Mouse (Mus musculus) MEL (cell line): ENCODE measurements around the gene Agl. TPM values are rescaled to one million over a fixed set of nuclear protein-coding genes. Genes with fewer than 3 reads are reported as not detected.

Experiments used
- DNase-seq: peaks from one replicate; pipeline ENCODE4 v3.0.0; 2011; ENCODE audit warnings: low read depth, low spot score
- H3K27ac ChIP-seq: 2 replicates; pipeline ENCODE4 v1.5.1; 2012; ENCODE audit warnings: low read depth, mild to moderate bottlenecking, control low read depth, low read length, moderate library complexity; ENCODE audit not compliant: control insufficient read depth
- H3K27me3 ChIP-seq, 2 experiments: fragments of 150-350 bp in 1 of 2; sonication (generic) in 1 of 2; 2 replicates each; pipeline ENCODE4 v1.6.1; 2012; ENCODE audit warnings: low read length in 2 of 2, mild to moderate bottlenecking in 2 of 2, improper control_type of control experiment in 1 of 2, moderate library complexity in 1 of 2; ENCODE audit not compliant: insufficient read depth in 2 of 2, control insufficient read depth in 1 of 2
- H3K36me3 ChIP-seq, 2 experiments: 2 replicates each; pipeline ENCODE4 v1.6.1; 2012 to 2014; ENCODE audit warnings: low read length in 2 of 2, improper control_type of control experiment in 1 of 2, inconsistent platforms in 1 of 2, mild to moderate bottlenecking in 1 of 2; ENCODE audit not compliant: insufficient read depth in 2 of 2, control insufficient read depth in 1 of 2
- H3K4me1 ChIP-seq, 2 experiments: fragments of 150-350 bp in 1 of 2; sonication (generic) in 1 of 2; 2 replicates each; pipeline ENCODE4 v1.6.1; 2012; ENCODE audit warnings: low read length in 2 of 2, improper control_type of control experiment in 1 of 2, mild to moderate bottlenecking in 1 of 2; ENCODE audit not compliant: insufficient read depth in 2 of 2, control insufficient read depth in 1 of 2
- H3K4me3 ChIP-seq, 2 experiments: fragments of 150-350 bp in 1 of 2; sonication (generic) in 1 of 2; 2 replicates each; pipeline ENCODE4 v1.5.1; 2012; ENCODE audit warnings: low read depth in 2 of 2, low read length in 2 of 2, mild to moderate bottlenecking in 2 of 2, moderate library complexity in 2 of 2, control low read depth in 1 of 2, improper control_type of control experiment in 1 of 2; ENCODE audit not compliant: control insufficient read depth in 1 of 2, insufficient read depth in 1 of 2
- H3K79me2 ChIP-seq: 2 replicates; pipeline ENCODE4 v1.6.1; 2012; ENCODE audit warnings: mild to moderate bottlenecking, low read length, moderate library complexity; ENCODE audit not compliant: control insufficient read depth, poor library complexity, insufficient read depth
- H3K9ac ChIP-seq: 2 replicates; pipeline ENCODE4 v1.6.1; 2012; ENCODE audit warnings: low read depth, mild to moderate bottlenecking, control low read depth, low read length, moderate library complexity; ENCODE audit not compliant: control insufficient read depth, poor library complexity, severe bottlenecking
- H3K9me3 ChIP-seq: fragments of 150-350 bp; sonication (generic); replicated peaks from 2 replicates; pipeline ENCODE4 v1.6.1; 2012; ENCODE audit warnings: mild to moderate bottlenecking, low read length, improper control_type of control experiment, moderate library complexity; ENCODE audit not compliant: insufficient read depth
- EP300 ChIP-seq, 2 experiments: IDR thresholded peaks; 2 replicates each; pipeline ENCODE4 v1.6.1; 2011; ENCODE audit warnings: improper control_type of control experiment in 2 of 2, low read length in 2 of 2, low read depth in 1 of 2, mild to moderate bottlenecking in 1 of 2
- MAX ChIP-seq: IDR thresholded peaks from 2 replicates; pipeline ENCODE4 v1.6.1; 2011; ENCODE audit warnings: low read length, improper control_type of control experiment
- MAZ ChIP-seq: IDR thresholded peaks from 2 replicates; pipeline ENCODE4 v1.6.1; 2012; ENCODE audit warnings: low read depth, mild to moderate bottlenecking, inconsistent platforms, low read length, improper control_type of control experiment
- MXI1 ChIP-seq: IDR thresholded peaks from 2 replicates; pipeline ENCODE4 v1.6.1; 2011; ENCODE audit warnings: mild to moderate bottlenecking, low read depth, low read length, improper control_type of control experiment
- MYB ChIP-seq: IDR thresholded peaks from 2 replicates; pipeline ENCODE4 v1.6.1; 2011; ENCODE audit warnings: mild to moderate bottlenecking, low read depth, low read length, improper control_type of control experiment
- MYC ChIP-seq: IDR thresholded peaks from 2 replicates; pipeline ENCODE4 v1.6.1; 2011; ENCODE audit warnings: low read depth, mild to moderate bottlenecking, low read length, improper control_type of control experiment, moderate library complexity
- POLR2A ChIP-seq, 2 experiments: IDR thresholded peaks; 2 replicates each; pipeline ENCODE4 v1.6.1; 2011 to 2012; ENCODE audit warnings: low read length in 2 of 2, mild to moderate bottlenecking in 2 of 2, control low read depth in 1 of 2, improper control_type of control experiment in 1 of 2, low read depth in 1 of 2, moderate library complexity in 1 of 2; ENCODE audit not compliant: control insufficient read depth in 1 of 2, insufficient read depth in 1 of 2, poor library complexity in 1 of 2
- RAD21 ChIP-seq: IDR thresholded peaks from 2 replicates; pipeline ENCODE4 v1.6.1; 2011; ENCODE audit warnings: mild to moderate bottlenecking, low read depth, low read length, improper control_type of control experiment
- SMC3 ChIP-seq: IDR thresholded peaks from 2 replicates; pipeline ENCODE4 v1.6.1; 2011; ENCODE audit warnings: low read depth, low read length, improper control_type of control experiment
- TCF12 ChIP-seq: IDR thresholded peaks from 2 replicates; pipeline ENCODE4 v1.6.1; 2014; ENCODE audit warnings: low read depth, mild to moderate bottlenecking, inconsistent platforms, low read length, improper control_type of control experiment, moderate library complexity
- UBTF ChIP-seq: IDR thresholded peaks from 2 replicates; pipeline ENCODE4 v1.6.1; 2012; ENCODE audit warnings: low read depth, mild to moderate bottlenecking, inconsistent platforms, low read length, improper control_type of control experiment, moderate library complexity, borderline replicate concordance; ENCODE audit not compliant: insufficient read depth
- ZC3H11A ChIP-seq: IDR thresholded peaks from 2 replicates; pipeline ENCODE4 v1.6.1; 2012; ENCODE audit warnings: low read depth, mild to moderate bottlenecking, inconsistent platforms, low read length, improper control_type of control experiment
- ZKSCAN1 ChIP-seq: IDR thresholded peaks from 2 replicates; pipeline ENCODE4 v1.6.1; 2012; ENCODE audit warnings: low read depth, mild to moderate bottlenecking, inconsistent platforms, low read length, improper control_type of control experiment, moderate library complexity
- ZMIZ1 ChIP-seq: IDR thresholded peaks from 2 replicates; pipeline ENCODE4 v1.6.1; 2012; ENCODE audit warnings: low read depth, mild to moderate bottlenecking, inconsistent platforms, low read length, improper control_type of control experiment, moderate library complexity
- ZNF384 ChIP-seq: IDR thresholded peaks from 2 replicates; pipeline ENCODE4 v1.6.1; 2012; ENCODE audit warnings: low read depth, mild to moderate bottlenecking, inconsistent platforms, low read length, improper control_type of control experiment
- polyA plus RNA-seq, 2 experiments: library from polyadenylated mRNA; stranded (reverse) in 1 of 2; unstranded in 1 of 2; fragments of >175 nt in 1 of 2; fragments of >200 nt in 1 of 2; gene quantifications; 2 replicates each; pipeline versions ENCODE4 v1.2.1 to v1.2.4; 2012; ENCODE audit warnings: low replicate concordance in 2 of 2, low read depth in 1 of 2; ENCODE audit not compliant: insufficient read length in 2 of 2, insufficient read depth in 1 of 2, missing spikeins in 1 of 2
- total RNA-seq: library from RNA; depleted of rRNA; stranded (reverse); fragments of 300-350 nt; gene quantifications from 2 replicates; pipeline ENCODE4 v1.2.3, GENCODE M21; 2012

Gene Agl
- total and polyA plus RNA-seq, 3 experiments = 4.6 to 21.1 (median 11.9) TPM

- peak in 1 of 2 experiments; percentile 50; a peak in 2 of 4 replicates for TF ChIP-seq POLR2A (IDR thresholded peaks at IDR 0.05; ENCODE audit: control insufficient read depth in 1 of 2, insufficient read depth in 1 of 2, low read depth in 1 of 2, low read length in 2 of 2, poor library complexity in 1 of 2)
- TF ChIP-seq RAD21 = no peak
- TF ChIP-seq ZNF384 = no peak
These were observed 696 bp upstream of the Agl start (continued) for GRCm38 (mm10) chr3:116808507-116809217.

- Histone ChIP-seq H3K36me3 (peaks cover 0 to 9% of the 10 kb centered on the region in 2 experiments; a peak in 2 of 4 replicates), H3K4me3 (no peak overlapping the region), H3K9me3 (no peaks in the 10 kb centered on the region), H3K27me3 (no peaks in the 10 kb centered on the region), H3K9ac (no peak overlapping the region), H3K27ac (no peak overlapping the region), H3K79me2 (peaks cover 4% of the 10 kb centered on the region), H3K4me1 (peaks cover 2 to 13% of the 10 kb centered on the region in 2 experiments; a peak in 3 of 4 replicates)
- TF ChIP-seq ZKSCAN1 (no peak), SMC3 (no peak), TCF12 (no peak), MYB (no peak), EP300 (IDR thresholded peaks at IDR 0.05; ENCODE audit: low read depth in 1 of 2, low read length in 2 of 2) (no peak), POLR2A (IDR thresholded peaks at IDR 0.05; ENCODE audit: control insufficient read depth in 1 of 2, insufficient read depth in 1 of 2, low read depth in 1 of 2, low read length in 2 of 2, poor library complexity in 1 of 2) (no peak), MAZ (no peak), MYC (no peak), RAD21 (no peak), MXI1 (no peak), UBTF (no peak), MAX (no peak), ZC3H11A (no peak)
- DNase-seq = no peak
These were observed 2.1 kb downstream of the Agl start for GRCm38 (mm10) chr3:116805866-116806265.

DNA sequence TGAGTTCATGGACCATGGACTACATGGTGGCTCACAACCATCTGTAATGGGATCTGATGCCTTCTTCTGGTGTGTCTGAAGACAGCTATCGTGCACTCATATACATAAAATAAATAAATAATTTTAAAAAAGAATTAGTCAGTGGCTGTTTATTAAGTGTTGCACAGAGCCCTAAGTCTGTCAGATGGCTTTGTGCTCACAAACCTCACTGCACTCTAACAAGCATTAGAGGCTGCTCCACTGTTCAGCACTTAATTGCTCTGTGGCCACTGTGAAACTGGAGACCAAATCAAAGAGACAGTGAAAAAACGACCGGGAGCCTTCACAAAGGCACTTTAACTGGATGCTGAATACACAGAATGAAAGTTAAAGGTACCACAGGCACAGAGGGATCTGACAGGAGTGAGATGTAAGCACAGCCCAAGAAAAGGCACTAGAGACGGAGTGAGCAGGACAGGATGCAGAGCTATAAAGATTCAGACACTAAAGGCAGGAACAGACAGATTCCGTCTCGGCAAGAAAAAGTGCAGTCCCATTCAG lies 3.1 kb downstream of the Agl start:
- peaks cover 2 to 13% of the 10 kb centered on the region in 2 experiments; a peak in 3 of 4 replicates for H3K4me1 ChIP-seq
- H3K9ac ChIP-seq = no peak overlapping the region
- H3K27ac ChIP-seq = no peak overlapping the region
- no peaks in the 10 kb centered on the region for H3K27me3 ChIP-seq
- H3K36me3 ChIP-seq = peaks cover 0 to 9% of the 10 kb centered on the region in 2 experiments; a peak in 2 of 4 replicates
- DNase-seq = no peak
- no peak for TF ChIP-seq ZMIZ1
- TF ChIP-seq RAD21 = no peak
- H3K9me3 ChIP-seq = no peaks in the 10 kb centered on the region
- H3K4me3 ChIP-seq = no peak overlapping the region
- H3K79me2 ChIP-seq = peaks cover 4% of the 10 kb centered on the region
